Mouse (Mus musculus) gastrocnemius, postnatal 4 days (tissue): ENCODE data around the gene Ankrd10. TPM values are rescaled to one million over a fixed set of nuclear protein-coding genes. Genes with fewer than 3 reads are reported as not detected.
"Not testable (repeated sequence)": the region's sequence is repeated elsewhere in the genome, so short reads cannot be mapped to it uniquely, and the experiment has no call there.

Source experiments
- DNase-seq, 2 experiments: peaks; one replicate each; pipeline ENCODE4 v3.0.0; 2021 to 2022; ENCODE audit warnings: low spot score in 2 of 2, mixed read lengths in 2 of 2
- long read RNA-seq, 2 experiments: library from polyadenylated mRNA; stranded (forward); transcript quantifications; one replicate each; pipeline ENCODE4 v2.0.0; 2021
- total RNA-seq, 2 experiments: library from RNA; stranded (reverse); gene quantifications; 2 replicates each; pipeline ENCODE4 v1.2.3; 2021

Gene Ankrd10
- 10 to 100 TPM; 68.0 to 98.1 TPM for total RNA-seq
- long read RNA-seq, experiment 1, full-length matches to known transcripts = 40 of 100 reads
- long read RNA-seq, experiment 1, partial matches to known transcripts = 6 of 100 reads
- long read RNA-seq, experiment 1, other reads (novel, unspliced or antisense) = 54 of 100 reads
- long read RNA-seq, experiment 2, full-length matches to known transcripts = 33 of 95 reads
- long read RNA-seq, experiment 2, partial matches to known transcripts = 8 of 95 reads
- long read RNA-seq, experiment 2, other reads (novel, unspliced or antisense) = 54 of 95 reads

DNA sequence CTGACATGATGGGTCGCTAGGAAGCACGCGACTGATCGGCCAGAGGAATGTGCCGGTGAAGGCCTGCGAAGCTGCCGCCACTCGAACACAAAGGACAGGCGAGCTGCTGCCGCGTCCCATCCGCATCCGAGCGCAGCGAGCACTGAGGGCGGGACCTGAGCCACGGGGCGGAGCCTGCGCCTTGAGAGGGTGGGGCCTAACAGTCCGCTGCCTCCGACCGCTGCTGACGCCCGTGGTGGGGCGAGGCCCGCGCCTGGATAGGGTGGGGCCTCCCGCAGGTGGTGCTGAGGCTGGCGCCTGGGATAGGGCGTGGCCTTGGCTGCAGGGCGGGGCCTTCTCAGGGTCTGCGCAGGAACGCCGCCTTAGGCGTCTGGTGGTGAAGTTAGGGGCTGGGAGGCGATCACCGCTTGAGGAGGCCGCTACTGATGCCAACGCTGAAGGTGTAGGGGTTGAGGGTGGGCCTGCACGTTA lies at the start of gene Ankrd10:
Ankrd10 (minus strand) TSS at position 147 of the 471 bp plus-strand sequence.
- peak; percentile 94 to 96 for DNase-seq

DNA sequence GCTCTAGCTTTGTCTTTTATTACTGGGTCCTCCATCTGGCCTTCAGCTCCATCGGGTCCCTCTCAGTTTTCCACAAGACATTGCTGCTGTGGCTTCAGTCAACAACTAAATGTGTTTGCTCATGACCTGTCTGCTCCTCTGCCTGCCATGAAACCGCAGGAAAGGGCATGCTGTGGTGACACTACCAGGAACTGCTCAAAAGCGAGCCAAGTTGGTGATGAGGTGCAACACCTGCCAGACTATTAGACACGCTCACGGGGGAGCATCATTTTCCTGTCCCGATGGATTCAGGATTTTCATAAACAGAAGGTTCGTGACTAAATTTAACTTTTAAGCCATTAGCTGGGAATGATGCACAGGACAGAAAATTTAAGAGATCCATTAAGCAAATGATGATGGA lies 49.0 kb upstream of the Ankrd10 start:
- DNase-seq = no peak

DNA sequence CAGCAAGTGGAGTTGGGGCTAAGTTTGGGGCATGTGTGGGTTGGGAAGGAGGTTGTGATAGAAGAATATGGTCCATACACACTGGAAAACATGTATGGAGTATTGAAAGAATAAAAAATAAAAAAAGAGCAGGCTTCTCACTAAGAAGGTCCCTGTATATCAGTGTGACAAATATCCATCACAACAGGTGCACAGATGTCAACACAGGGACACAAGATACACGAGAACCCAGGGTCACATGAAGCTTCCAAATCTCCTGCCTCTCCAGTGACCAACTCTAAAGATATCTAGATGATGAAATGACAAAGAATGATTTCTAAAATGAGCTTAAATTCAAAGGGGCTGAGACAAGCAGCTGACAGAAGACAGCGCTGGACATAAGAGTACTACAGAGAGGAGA lies 32.8 kb upstream of the Ankrd10 start:
- no peak for DNase-seq

DNA sequence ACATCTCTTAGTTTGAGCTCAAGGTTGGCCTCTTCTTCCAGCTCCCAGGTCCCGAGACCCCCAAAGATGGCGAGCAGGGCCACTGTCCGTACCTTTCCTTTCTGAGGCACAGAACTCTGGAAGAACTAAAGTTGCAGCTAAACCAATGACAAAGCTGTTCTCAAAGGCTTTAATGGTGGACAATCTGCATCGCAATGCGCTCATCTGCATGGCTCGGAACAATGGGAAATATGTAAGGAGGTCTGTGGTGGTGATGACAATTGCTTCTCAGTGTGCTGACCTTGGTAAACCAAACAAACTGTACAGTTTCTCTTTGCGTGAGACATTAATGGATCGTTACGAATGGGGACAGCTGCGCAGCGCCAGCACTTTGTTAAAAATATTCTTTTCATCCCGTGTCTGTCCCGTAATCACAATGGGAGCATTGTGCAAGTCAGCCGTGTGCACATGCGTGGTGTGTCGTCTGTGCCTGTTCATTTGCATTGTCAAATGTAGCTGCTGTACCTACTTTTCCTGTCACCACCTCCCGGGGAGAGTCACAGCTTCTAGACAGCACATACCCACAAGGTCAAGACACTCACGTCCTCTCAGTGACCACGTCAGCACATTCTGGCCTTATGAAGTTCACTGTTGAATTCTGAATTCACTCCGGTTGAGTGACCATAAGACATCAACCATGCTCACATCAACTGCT lies 30.6 kb upstream of the Ankrd10 start:
- DNase-seq = not testable (repeated sequence)

DNA sequence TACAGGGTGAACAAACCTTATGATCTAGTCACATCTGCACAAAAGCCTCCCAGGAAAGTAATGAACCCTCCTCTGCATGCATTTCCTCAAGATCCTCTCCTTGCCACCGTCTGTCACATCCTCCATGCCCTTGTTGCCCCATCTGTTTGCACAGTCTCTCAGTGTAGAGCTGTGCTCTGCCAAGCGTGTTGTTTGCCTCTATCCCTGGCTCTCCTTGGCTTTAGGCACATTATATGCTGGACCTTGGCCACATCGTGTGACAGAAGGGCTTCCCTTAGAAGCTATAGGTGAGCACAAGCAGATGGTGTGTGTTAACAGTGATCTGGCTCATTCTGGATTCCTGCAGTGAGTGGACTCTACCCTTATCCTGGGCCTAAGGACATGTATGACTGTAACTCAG lies 26.4 kb upstream of the Ankrd10 start:
- no peak for DNase-seq

DNA sequence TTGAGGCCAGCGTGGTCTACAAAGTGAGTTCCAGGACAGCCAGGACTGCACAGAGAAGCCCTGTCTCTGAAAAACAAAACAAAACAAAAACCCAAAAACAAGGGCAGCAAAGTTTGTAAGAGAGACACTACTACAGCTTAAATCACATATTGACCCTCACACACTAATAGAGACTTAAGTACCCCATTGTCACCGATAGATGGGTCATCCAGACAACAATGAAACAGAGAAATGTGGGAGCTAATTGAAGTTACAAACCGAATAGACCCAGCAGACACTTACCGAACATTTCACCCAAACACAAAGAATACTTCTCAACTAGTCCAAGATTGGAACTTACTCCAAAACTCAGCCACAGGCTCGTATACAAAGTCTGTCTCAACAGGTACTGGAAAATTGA lies 14.5 kb upstream of the Ankrd10 start:
- no peak for DNase-seq

DNA sequence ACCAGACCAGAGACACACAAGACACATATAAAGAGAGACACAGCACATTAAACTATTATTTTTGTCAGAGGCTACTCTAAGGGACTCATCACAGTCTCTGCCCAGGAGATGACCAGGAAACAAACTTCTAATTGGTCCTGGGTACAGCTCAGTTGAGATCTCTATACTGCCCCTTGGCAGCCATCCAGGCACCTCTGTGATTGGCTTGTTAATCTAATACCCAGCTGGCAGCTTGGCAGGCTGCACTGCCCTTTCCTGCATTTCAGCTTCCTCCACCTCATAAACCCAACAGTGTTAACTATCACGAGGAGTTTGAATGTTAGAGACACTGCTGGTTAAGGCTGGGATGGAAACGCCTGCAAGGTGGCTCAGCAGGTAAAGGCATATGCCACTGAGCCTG lies 7.6 kb upstream of the Ankrd10 start:
- DNase-seq = no peak

DNA sequence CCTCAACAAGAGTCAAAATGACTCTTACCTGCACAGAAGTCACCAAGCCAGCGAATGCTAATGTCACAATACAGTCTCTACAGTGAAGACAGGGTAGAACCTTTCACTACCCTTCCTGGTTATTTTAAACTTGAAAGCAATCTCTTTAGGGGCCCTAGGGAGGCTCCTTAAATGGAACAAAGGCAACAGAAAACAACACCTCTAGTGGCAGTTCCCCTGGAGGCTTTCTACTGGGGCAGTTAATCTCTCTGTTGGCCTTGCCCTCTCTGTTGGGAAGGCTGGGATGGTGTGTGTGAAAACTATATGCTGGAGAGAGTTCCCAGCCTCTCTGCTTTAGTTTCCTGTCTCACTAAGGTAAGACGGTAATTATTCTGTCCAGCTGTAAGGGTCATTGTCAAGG lies 5.0 kb upstream of the Ankrd10 start:
- no peak for DNase-seq

DNA sequence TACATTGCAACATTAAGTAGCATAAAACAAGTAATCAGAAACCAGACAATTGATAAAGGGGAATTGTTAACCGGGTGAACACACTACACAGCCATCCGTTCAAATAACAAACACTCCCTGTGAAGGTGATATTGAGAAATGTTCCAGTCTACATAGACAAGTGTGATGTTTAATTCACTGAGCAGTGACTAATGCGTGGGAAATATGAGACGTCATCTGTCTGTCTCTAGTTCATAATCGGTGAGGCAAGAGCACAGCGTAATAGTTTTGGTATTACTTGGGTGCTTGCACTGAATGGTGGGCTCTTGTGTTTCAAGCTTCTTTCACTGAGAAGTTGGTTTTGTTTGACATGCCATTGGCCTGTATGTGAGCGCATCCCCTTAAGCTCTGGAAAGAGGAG lies 2.0 kb upstream of the Ankrd10 start:
- no peak for DNase-seq

DNA sequence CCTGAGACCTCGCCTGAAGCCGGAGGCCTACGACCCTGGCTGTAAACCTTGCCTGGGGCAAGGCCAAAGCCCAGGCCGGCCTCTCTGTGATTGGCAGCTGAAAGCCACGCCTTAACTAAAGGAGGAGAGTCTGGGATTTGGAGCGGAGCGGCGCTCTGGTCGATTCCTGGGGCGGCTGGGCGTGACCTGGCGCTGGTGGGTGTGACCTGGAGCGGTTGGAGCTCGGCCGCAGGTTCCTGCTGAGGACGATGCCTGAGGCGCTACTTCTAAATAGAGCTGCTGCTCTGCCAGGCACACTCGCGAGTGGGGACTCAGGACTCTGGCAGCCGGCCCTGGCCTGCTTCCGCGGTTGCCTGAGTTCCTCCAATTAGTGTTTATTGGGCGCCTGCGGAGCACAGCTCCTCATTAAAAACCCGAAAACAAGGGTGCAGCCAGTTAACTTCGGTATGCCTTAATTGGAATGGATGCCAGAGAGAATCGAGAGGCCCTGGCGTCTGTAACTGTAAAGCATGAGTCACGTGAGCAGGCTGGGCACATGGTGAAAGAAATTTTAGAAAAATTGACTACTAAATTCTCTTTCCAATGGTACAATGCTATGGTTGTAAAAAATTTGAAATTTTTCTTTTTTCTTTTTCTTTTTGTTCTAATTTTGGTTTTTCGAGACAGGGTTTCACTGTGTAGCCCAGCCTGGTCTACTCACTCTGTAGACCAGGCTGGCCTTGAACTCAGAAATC lies 934 bp upstream of the Ankrd10 start:
- DNase-seq = peak; percentile 71 to 83

DNA sequence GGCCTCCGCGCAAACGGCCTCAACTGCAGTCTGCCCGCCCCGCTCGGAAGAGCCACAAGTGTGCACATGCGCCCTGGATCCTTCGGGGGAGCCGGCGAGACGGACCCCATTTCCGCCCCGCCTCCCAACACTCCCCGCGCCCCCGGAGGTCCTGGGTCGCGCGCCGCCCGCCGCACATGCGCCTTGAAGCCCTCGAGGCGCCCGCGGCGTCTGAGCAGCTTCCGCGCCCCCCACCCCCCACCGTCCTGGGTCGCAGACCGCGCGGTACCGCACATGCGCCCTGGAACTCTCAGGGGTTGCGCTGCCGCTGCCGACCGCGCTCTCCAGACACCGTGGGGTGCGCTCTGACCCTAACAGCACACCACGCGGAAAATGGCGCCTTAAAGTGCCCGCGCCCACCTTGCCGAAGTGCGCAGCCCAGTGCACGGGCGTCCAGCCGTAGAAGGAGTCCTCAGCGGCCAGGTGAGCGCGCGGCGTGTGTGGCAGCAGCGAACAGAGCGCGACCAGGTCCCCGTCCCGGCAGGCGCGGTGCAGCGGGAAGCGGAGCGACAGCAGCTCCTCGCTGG lies 462 bp downstream of the Ankrd10 start:
- peak; percentile 80 to 88 for DNase-seq

DNA sequence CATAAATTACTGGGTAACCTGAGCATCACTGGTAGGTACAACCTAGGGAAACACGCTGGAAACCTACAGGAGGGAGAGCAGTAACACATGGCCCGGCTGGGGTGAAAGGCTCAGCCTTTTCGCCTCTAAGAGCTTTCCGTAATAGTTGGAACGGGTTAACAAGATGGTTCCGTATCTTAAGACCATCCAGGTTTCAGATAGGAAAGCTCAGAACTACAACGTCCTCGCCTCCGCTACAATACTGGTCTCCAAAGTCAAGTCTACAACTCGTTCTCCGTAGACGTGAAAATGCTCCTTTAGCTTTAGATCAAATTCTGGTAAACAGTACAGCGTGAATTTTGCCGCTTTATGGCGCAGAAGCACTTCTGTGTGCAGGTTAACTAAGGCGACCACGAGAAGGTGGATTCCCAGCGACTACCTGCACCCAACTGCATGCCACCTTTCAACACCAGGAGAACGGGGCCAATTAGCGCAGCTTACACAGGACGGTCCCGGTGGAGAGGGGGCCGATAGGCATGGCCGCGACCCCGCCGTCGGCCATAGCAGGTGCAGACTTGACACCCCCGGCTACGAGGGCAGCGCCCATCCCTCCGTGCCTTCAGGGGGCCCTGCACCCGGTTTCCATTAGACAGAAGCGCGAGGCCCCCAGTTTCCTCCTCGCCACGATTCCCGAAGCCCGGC lies 1.1 kb downstream of the Ankrd10 start:
- DNase-seq = no peak

DNA sequence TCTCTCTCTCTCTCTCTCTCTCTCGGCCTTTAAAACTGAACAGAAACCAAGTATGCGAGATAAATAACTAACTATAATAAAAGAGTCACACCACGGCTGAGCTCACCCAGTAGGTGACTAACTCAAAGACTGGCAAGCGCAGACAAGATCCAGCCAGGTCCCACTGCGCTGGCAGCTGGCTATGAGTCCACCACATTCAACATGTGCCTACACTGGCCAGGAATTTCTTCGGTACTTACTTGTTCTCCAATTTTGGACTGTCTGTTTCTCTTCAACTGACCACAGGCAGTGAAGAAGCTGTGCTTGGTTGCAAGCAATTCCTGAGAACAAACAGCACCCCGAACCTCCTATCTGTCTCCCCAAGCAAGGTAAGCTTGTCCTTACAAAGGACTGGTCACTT lies 2.1 kb downstream of the Ankrd10 start:
- peak in 1 of 2 experiments; percentile 15 for DNase-seq

DNA sequence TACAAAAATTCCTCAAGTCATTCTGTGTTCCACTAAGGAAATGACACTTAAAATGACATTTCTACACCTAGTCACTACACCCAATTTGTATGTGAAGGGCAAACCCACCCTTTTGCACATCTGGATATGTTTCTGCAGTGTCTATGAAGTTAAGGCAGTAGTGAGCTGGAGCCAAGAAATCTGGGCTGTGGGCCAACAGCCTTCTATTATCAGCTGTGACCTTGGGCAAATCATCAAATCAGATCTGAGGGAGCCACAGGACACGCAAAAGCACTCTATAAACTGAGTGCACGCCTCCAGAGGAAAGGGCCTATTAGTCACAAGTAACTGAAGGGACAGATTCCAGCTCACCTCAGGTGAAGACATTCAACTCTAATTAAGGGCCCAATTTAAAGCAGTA lies 3.2 kb downstream of the Ankrd10 start:
- DNase-seq = peak in 1 of 2 experiments; percentile 60

DNA sequence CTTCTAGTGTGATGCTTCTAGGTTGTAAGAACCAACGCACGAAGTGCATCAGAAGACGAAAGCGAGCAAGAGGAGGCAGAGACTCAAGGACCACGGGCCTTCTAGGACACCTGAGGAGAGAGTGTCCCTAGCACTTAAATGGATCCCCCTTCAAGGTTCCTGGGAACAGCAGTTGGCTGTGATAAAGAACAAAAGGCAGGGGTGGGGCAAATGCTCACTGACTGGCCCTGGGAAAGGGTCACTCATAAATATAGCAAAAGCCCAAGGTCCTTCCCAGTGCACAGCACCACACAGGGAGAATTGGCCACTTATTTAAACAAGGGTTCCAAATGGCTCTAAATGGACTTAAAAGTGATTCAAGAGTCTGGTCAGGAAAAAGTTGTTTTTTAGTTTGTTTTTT lies 6.4 kb downstream of the Ankrd10 start:
- DNase-seq = no peak

DNA sequence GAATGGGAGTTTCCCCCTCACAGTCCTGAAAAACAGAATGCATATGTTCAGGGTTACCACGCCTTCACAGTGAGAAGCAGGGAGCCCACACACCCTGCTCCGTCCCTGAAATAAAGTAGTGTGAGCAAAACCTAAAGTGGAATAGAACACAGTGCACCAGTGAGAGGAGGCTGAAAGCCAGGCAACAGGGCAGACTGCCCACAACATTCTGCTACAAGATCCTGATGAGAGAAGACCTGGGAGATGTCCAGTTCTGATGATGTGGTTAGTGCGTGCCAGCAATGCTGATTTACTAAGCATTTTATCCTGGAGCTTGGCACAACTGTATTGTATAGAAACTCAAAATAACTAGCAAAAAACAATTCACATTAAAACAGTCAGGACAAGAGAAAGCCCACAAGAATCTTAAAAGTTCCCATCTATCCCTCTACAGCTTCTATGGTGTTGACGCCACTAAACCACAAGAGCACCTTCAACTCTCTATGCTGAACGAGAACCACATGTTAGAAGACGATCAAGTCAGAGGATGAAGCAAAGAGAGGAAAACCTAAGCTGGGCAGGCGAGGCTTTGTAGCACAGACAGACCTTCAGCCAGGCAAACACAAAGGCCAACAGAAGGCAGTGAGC lies 6.9 kb downstream of the Ankrd10 start:
- DNase-seq = peak in 1 of 2 experiments; percentile 54

DNA sequence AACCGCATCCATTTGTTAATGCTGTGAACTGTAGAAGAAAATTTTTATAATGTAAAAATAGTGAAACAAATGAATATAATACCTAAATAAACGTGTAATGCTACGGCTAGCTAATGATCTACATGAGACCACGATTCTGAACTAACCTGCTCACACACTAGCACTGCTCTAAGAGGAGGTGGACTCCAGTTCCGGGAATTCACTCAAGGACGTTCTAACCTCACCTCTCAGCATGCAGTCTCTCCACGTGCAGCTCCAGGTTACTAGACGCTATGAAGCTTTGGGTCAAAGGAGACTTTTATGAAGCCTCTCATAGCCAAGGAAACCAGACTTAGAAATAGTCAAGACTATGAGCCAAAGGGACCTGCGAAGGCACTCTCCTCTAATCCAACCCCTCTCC lies 7.8 kb downstream of the Ankrd10 start:
- DNase-seq = no peak

DNA sequence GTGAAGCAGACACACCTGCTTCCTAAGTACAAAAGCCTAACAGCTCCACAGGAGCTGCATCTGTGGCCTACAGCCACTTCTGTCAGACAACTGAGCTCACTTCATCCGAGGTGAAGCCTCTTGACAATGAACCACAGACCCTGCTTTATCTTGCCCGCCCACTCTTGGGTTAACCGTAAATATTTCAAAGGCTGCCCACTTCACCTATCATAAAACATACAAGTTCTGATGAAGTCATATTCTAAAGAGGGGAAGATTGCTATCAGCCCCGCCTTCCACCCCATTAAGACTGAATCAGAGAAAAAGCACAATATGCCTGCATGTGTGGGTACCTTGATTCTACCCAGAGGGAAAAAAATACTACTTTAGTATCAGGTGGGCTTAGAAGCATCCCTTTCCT lies 10.5 kb downstream of the Ankrd10 start:
- no peak for DNase-seq

DNA sequence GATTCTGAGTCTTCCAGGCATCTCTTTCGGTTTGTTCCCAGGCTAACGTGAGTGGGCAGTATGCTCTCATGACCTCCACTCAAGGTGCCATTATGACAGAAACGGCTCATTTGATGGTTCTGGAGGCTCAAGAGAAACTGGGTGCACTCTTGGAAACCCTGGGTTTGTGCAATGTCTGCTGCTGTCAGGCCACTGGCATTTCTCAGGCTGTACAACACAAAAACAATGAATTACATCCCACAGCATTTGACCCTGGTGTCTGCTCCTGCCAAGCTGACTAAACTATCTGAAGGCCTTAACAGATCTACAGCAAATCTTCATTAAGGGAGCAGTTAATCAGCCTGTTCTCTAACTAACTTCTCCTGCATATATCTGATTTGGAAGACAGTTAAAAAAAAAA lies 16.5 kb downstream of the Ankrd10 start:
- DNase-seq = no peak

DNA sequence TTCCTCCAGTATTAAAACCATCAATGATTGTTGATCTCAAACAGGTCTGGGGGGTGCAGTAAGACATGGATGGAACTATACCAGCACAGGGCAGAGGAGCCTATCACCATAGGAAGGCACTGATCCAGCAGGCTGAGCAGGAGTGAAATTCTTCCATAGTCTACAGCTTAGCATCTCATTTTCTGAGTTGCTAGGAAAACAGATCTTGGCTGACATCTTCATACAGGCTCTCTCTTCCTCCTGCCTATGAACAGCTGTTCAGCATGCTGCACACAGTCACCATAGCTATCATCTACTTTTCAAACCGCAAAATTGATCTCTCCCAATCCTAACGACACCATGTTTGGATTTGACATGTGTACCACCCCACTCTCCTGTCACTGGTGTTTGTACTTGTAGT lies 17.5 kb downstream of the Ankrd10 start:
- DNase-seq = no peak

DNA sequence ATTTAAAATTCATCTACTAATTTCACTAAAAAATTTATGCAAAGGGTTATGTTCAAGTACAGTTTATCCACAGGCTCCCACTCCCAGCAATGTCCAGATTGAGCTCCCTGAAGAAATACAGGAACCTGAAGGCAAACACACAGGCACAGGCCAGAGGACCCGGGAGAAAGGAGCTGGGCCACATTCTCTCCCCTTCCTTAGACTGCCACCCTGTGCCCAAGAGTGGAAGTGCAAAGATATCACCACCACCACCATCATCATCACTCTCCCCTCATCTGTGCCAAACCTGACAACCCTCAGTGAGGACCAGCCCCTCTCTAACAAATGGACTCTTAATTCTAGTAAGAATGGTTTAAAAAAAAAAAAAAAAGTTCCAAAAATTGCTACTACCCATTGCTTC lies 19.3 kb downstream of the Ankrd10 start:
- peak; percentile 41 to 42 for DNase-seq
